Mouse (Mus musculus): ENCODE measurements around the gene Map6d1. TPM values are rescaled to one million over a fixed set of nuclear protein-coding genes. Genes with fewer than 3 reads are reported as not detected.

The Map6d1 gene
- polyA plus RNA-seq, 1 experiment: not detected

DNA sequence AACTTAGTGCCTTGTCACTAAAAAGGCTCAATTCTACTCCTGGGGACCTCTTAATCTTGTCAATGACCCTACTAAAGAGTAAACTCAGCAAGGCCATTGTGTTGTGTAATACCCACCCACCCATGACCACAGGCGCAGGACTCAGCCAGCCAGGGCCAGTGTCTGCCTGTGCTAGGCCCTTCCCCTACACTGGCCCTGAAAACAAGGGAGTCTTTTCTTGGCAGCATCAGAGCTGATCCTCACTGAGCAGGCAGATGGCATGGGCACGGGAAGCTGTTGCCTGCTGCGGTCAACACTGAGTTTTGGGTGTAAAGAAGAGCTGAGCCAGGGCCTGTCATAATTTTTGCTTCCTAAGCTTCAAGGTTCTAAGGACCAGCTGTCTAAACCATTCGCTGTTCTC, 3.7 kb downstream of the Map6d1 start:
- H3K36me3 ChIP-seq (replicated peaks; ENCODE audit: low read length): peaks cover 18% of the 10 kb centered on the region
- peaks cover 4% of the 10 kb centered on the region for H3K9me3 ChIP-seq
- H3K27me3 ChIP-seq (replicated peaks): peaks cover 43% of the 10 kb centered on the region
- H3K4me3 ChIP-seq (replicated peaks): no peak overlapping the region
- no peak for TF ChIP-seq GATA1 (IDR thresholded peaks at IDR 0.05; ENCODE audit: borderline replicate concordance, low read length)
- H3K4me1 ChIP-seq: peaks cover 25% of the 10 kb centered on the region

DNA sequence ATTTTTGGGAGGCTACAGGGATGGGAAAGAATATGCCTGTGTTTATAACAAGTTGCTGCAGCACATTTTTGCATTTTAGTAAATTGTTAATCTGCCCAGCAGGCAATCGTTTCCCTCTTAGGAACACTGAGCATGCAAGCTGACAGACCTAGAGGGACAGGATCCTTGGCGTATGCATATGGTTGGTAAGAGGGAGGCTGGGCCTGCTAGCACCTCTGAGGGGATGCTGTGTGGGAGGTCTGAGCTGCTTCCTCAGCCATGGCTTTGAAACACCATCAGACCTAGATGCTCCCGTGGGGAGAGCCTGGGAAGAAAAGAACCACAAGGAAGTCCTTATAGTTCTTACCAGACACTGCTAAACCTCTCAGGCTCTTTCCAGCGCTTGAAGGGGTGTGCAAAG, 6.8 kb downstream of the Map6d1 start:
- peaks cover 6% of the 10 kb centered on the region; the same call in 1 of the 2 replicates for H3K4me1 ChIP-seq
- H3K27me3 ChIP-seq (replicated peaks): peaks cover 12% of the 10 kb centered on the region
- no peak for TF ChIP-seq FLI1 (IDR thresholded peaks at IDR 0.05; ENCODE audit: low read length)
- TF ChIP-seq GATA1 (IDR thresholded peaks at IDR 0.05; ENCODE audit: borderline replicate concordance, low read length): no peak
- no peaks in the 10 kb centered on the region for H3K9me3 ChIP-seq
- no peak overlapping the region for H3K4me3 ChIP-seq (replicated peaks)
- peaks cover 43% of the 10 kb centered on the region for H3K36me3 ChIP-seq (replicated peaks; ENCODE audit: low read length)

DNA sequence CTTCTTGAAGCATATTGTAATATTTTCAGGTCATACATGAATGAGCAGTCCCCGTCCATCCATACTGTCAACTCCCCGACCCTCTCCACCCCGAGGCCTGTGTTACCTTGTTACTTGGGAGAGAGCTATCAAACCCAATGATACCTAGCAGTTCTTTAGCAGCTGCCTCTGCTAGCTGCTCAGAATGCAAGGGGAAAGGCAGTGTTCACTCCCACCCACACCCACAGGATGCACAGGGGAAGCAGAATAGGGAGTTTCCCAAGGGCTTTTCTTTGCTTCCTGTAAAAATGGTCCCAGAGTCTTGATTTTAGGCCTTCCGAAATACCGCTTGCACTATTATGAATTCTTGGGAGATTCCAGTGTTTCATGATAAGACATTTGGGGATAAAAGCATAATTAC, 13.0 kb downstream of the Map6d1 start:
- no peaks in the 10 kb centered on the region for H3K4me1 ChIP-seq
- H3K9me3 ChIP-seq: no peaks in the 10 kb centered on the region
- peaks cover 67% of the 10 kb centered on the region for H3K36me3 ChIP-seq (replicated peaks; ENCODE audit: low read length)
- no peak overlapping the region for H3K4me3 ChIP-seq (replicated peaks)
- TF ChIP-seq FLI1 (IDR thresholded peaks at IDR 0.05; ENCODE audit: low read length) (no peak), GATA1 (IDR thresholded peaks at IDR 0.05; ENCODE audit: borderline replicate concordance, low read length) (no peak)
- no peaks in the 10 kb centered on the region for H3K27me3 ChIP-seq (replicated peaks)

DNA sequence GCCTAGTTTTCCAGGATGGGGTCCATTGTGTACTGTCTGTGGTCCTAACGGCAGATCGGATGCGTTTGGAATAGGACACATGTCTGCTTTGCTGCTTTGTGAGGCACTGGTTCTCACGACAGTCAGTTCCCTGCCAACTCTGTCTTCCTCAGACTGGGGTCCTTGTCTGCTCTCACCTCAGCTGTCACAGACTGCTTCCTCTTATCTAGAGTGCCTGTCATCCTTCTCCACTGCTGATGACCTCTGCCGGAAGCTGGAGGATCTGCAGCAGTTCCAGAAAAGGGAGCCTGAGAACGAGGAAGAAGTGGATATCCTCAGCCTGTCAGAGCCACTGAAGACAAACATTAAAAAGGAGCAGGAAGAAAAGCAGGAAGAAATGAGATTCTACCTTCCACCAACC, 13.7 kb downstream of the Map6d1 start:
- H3K4me1 ChIP-seq: no peaks in the 10 kb centered on the region
- H3K27me3 ChIP-seq (replicated peaks): no peaks in the 10 kb centered on the region
- no peaks in the 10 kb centered on the region for H3K9me3 ChIP-seq
- H3K4me3 ChIP-seq (replicated peaks): no peak overlapping the region
- no peak for TF ChIP-seq GATA1 (IDR thresholded peaks at IDR 0.05; ENCODE audit: borderline replicate concordance, low read length)
- TF ChIP-seq FLI1 (IDR thresholded peaks at IDR 0.05; ENCODE audit: low read length): no peak
- H3K36me3 ChIP-seq (replicated peaks; ENCODE audit: low read length): peaks cover 68% of the 10 kb centered on the region

DNA sequence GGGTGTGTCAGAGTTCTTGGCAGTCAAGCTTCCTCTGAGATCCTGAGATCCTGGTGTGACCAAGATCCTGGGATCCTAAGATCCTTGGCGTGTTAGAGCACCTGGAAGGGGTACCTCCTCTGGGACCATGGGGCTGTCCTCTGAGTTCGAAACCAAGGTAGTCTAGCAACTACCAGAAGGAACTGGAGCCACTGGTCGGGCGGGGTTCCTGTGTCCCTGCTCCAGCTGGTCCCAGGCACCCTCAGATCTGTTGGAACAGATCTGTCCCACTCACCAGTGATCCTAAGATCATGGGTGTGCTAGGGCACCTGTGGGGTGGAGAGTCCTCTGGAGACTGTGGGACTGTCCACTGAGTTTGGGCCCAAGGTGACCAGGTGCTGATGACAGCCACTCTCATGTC, 14.5 kb downstream of the Map6d1 start:
- Histone ChIP-seq H3K4me1 (no peaks in the 10 kb centered on the region), H3K9me3 (no peaks in the 10 kb centered on the region), H3K4me3 (replicated peaks) (no peak overlapping the region), H3K36me3 (replicated peaks; ENCODE audit: low read length) (peaks cover 73% of the 10 kb centered on the region), H3K27me3 (replicated peaks) (no peaks in the 10 kb centered on the region)
- TF ChIP-seq FLI1 (IDR thresholded peaks at IDR 0.05; ENCODE audit: low read length): no peak
- no peak for TF ChIP-seq GATA1 (IDR thresholded peaks at IDR 0.05; ENCODE audit: borderline replicate concordance, low read length)

DNA sequence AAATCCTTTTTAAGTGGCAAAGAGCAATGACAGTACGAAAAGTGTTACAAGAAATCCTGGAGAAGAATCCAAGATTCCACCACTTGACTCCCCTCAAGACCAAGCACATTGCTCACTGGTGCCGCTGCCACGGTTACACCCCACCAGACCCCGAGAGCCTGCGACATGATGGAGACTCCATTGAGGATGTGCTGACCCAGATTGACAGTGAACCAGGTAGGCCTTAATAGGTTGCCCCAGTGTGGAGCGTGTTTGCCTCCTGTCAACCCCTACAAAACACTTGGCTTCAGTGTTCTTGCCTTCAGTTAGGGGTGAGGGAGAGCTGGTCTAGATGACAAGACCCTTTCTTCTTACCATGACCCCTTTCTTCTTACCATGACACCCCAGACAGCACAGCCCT, 18.4 kb downstream of the Map6d1 start:
- no peaks in the 10 kb centered on the region for H3K9me3 ChIP-seq
- no peak overlapping the region for H3K4me3 ChIP-seq (replicated peaks)
- H3K36me3 ChIP-seq (replicated peaks; ENCODE audit: low read length): peaks cover 73% of the 10 kb centered on the region
- H3K4me1 ChIP-seq: no peaks in the 10 kb centered on the region
- H3K27me3 ChIP-seq (replicated peaks): no peaks in the 10 kb centered on the region
- no peak for TF ChIP-seq GATA1 (IDR thresholded peaks at IDR 0.05; ENCODE audit: borderline replicate concordance, low read length)
- no peak for TF ChIP-seq FLI1 (IDR thresholded peaks at IDR 0.05; ENCODE audit: low read length)

DNA sequence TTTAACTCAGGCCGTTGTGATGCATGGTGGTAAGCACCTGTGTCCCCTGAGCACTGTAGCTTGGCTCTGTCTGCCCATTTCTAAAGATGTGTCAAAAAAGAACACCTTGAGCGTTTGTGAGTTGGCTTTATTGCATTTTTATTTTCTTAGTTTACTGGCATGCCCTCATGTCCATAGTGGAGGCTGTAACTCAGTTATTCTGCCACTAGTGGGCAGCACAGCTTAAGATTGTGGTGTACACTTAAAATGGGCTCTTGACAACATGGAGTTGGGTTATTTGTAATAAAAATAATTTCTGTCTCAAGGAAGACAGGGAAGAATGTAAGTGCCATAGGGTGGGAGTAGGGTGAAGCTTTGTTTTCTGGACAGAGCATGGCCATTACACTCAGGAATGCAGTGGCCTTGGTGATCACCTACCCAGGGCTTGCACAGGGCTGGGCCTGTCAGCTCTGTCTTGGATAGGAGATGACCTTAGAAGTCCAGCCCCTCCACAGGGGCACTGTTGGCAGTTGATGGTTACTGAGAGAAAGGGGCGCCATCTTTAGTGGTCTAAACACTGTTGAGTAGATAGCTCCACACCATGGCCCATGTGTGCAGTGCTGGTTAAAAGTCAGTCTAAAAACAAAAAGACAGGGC, 27.4 kb downstream of the Map6d1 start:
- TF ChIP-seq FLI1 (IDR thresholded peaks at IDR 0.05; ENCODE audit: low read length) (no peak), GATA1 (IDR thresholded peaks at IDR 0.05; ENCODE audit: borderline replicate concordance, low read length) (no peak)
- no peaks in the 10 kb centered on the region for H3K4me1 ChIP-seq
- H3K9me3 ChIP-seq: no peaks in the 10 kb centered on the region
- no peak overlapping the region for H3K4me3 ChIP-seq (replicated peaks)
- H3K36me3 ChIP-seq (replicated peaks; ENCODE audit: low read length): peaks cover 95% of the 10 kb centered on the region
- H3K27me3 ChIP-seq (replicated peaks): no peaks in the 10 kb centered on the region

DNA sequence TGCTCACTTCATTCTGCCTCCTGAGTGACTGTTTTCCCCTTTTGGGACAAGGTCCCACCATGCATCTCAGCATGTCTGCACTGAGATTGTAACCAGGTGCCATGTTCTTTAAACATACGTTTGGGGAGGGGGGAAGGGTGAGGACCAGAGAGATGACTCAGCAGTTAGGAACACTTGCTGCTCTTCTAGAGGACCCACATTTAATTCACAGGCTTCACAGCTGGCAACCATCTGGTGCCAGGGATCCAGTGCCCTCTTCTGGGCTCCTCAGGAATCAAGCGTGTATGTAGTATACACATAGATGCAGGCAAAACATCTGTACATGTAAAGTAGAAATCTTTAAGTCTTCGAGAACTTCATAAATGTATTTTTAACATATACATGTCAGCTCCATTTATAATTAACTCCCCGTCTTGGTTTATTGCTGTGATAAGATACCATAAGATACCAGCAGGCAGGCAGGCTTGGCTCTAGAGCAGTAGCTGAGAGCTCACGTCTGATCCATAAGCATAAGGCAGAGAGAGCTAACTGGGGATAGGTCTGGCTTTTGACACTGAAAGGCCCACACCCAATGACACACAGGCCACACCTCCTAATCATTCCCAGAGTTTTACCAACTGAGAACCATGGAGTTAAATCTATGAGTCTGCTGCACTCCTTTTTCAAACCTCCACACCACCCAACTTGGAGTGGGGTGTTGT, 41.5 kb downstream of the Map6d1 start:
- Histone ChIP-seq H3K9me3 (peaks cover 8% of the 10 kb centered on the region), H3K27me3 (replicated peaks) (no peaks in the 10 kb centered on the region), H3K4me3 (replicated peaks) (no peak overlapping the region), H3K4me1 (peaks cover 22% of the 10 kb centered on the region), H3K36me3 (replicated peaks; ENCODE audit: low read length) (peaks cover 92% of the 10 kb centered on the region)
- TF ChIP-seq GATA1 (IDR thresholded peaks at IDR 0.05; ENCODE audit: borderline replicate concordance, low read length) (no peak), FLI1 (IDR thresholded peaks at IDR 0.05; ENCODE audit: low read length) (no peak)

DNA sequence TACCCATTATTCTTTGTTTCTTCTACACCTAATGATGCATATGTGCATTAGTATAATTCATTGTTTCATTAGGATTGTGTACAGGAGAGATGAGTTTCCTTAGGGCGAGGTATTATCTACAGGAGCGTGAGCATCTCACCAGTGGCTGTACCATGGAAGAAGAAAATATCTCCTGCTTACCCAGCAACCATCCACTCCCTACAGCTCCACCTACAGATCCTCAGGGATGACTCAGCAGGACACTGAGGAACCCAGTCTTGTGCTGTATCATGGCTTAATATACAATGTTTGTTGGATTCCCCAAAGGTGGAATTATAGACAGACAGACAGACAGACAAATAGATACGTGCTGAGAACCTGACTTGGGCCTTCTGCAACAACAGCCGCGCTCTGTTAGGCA, 44.2 kb downstream of the Map6d1 start:
- Histone ChIP-seq H3K27me3 (replicated peaks) (no peaks in the 10 kb centered on the region), H3K36me3 (replicated peaks; ENCODE audit: low read length) (peaks cover 94% of the 10 kb centered on the region), H3K9me3 (peaks cover 4% of the 10 kb centered on the region), H3K4me3 (replicated peaks) (no peak overlapping the region), H3K4me1 (peaks cover 39% of the 10 kb centered on the region)
- TF ChIP-seq GATA1 (IDR thresholded peaks at IDR 0.05; ENCODE audit: borderline replicate concordance, low read length): no peak
- no peak for TF ChIP-seq FLI1 (IDR thresholded peaks at IDR 0.05; ENCODE audit: low read length)

DNA sequence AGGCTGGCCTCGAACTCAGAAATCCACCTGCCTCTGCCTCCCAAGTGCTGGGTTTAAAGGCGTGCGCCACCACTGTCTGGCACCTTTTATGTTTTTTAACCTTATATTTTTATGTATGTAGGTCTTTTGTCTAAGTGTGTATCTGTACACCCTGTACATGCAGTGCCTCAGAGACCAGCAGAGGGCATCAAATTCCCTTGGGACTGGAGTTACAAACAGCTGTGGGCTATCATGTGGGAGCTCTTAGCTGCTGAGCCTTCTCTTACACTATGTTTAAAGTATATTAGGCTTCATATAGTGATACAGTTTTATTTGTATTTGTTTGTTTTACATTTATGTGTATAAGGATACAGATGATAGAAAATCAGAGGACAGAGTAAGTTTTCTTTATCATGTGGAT, 45.6 kb downstream of the Map6d1 start:
- H3K27me3 ChIP-seq (replicated peaks): no peaks in the 10 kb centered on the region
- TF ChIP-seq FLI1 (IDR thresholded peaks at IDR 0.05; ENCODE audit: low read length) (no peak), GATA1 (IDR thresholded peaks at IDR 0.05; ENCODE audit: borderline replicate concordance, low read length) (no peak)

More for the DNA sequence above, 45.6 kb downstream of the Map6d1 start:
- H3K4me3 ChIP-seq (replicated peaks): no peak overlapping the region
- peaks cover 51% of the 10 kb centered on the region for H3K4me1 ChIP-seq
- no peaks in the 10 kb centered on the region for H3K9me3 ChIP-seq
- peaks cover 89% of the 10 kb centered on the region for H3K36me3 ChIP-seq (replicated peaks; ENCODE audit: low read length)
